Mouse (Mus musculus) sigmoid colon, adult 10 weeks (tissue): ENCODE results near the gene Olfr1057. TPM values are rescaled to one million over a fixed set of nuclear protein-coding genes. Genes with fewer than 3 reads are reported as not detected.

Experiments used
- polyA plus RNA-seq: library from polyadenylated mRNA; stranded (reverse); fragments of 350-450 nt; fragmentation: Illumina TruSeq; extraction: RNeasy Lipid Tissue Mini Kit (QIAGEN cat#74804); gene quantifications from one replicate; pipeline ENCODE4 v1.2.3, GENCODE M21; 2014; ENCODE audit warnings: low read depth, low replicate concordance

Olfr1057 gene
- not detected for polyA plus RNA-seq

GRCm38 (mm10) chr2:86378293-86378692 is at the start of gene Olfr1057:
TSS of gene Olfr1057 (minus strand) at chr2:86378393.

DNA sequence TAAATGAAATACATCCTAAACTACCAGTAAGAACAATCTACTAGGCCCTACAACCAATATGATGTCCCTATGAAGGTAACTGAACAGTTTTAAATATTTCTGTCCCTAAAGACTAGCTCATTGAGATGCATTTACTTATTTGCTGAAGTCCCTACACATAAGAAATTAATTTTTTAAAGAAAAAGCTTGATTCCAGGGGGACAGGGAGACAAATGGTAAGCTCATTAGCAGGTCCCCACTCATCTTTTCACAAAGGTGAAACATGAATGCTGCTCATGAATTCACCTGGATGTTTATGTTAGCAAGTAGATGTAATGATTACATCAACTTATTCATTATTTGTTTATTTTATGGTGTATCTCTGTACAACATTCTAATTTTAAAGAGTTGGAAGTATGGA is 48.5 kb upstream of the Olfr1057 start, which contains the start of gene Olfr1062:
Gene Olfr1062 (minus strand): TSS at position 101 of the 400 bp plus-strand sequence.

GRCm38 (mm10) chr2:86413950-86414349 is 35.8 kb upstream of the Olfr1057 start, which contains the start of gene Olfr1061:
TSS of gene Olfr1061 (minus strand) at chr2:86414050.

GRCm38 (mm10) chr2:86388461-86388860 is 10.3 kb upstream of the Olfr1057 start, which contains the start of gene Olfr1058:
TSS of gene Olfr1058 (minus strand) at chr2:86388561.

GRCm38 (mm10) chr2:86362369-86362768 is 15.8 kb downstream of the Olfr1057 start, which contains the start of gene Olfr1056:
TSS of gene Olfr1056 (minus strand) at chr2:86362469.

GRCm38 (mm10) chr2:86350184-86350583 is 28.0 kb downstream of the Olfr1057 start, which contains the start of gene Olfr1055:
TSS of gene Olfr1055 (minus strand) at chr2:86350284.

DNA sequence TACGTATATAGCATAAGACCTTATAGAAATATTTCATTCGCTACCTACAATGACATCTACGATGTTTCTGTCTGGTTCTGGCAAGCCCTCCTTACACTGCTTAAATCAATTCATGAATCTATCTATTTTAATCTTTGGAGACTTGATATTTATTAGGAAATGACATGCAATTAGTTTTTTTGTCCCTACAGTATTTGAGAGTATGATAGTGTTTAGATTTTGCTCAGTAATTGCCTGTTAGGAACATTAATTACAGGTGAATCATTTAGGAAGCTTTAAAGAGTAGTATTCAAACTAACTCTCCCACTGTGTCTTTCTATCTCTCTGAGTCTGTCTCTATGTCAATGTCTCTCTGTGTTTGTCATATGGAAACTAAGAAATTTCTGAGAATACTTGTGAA is 42.9 kb downstream of the Olfr1057 start, which contains the start of gene Olfr1054:
Gene Olfr1054 (minus strand): TSS at position 101 of the 400 bp plus-strand sequence.

Other genes with a start within 250 kb of the Olfr1057 start
- not detected for gene Olfr1039, start 242.5 kb downstream of the Olfr1057 start, polyA plus RNA-seq
- gene Olfr1040, start 231.7 kb downstream of the Olfr1057 start, polyA plus RNA-seq = not detected
- not detected for gene Olfr1042, start 216.6 kb downstream of the Olfr1057 start, polyA plus RNA-seq
- gene Olfr1043, start 210.9 kb downstream of the Olfr1057 start, polyA plus RNA-seq = not detected
- gene Olfr1044, start 200.6 kb downstream of the Olfr1057 start, polyA plus RNA-seq = not detected
- not detected for gene Olfr52, start 192.7 kb downstream of the Olfr1057 start, polyA plus RNA-seq
- gene Olfr1045, start 175.4 kb downstream of the Olfr1057 start, polyA plus RNA-seq = not detected
- gene Olfr1046, start 159.1 kb downstream of the Olfr1057 start, polyA plus RNA-seq = not detected
- not detected for gene Olfr1047, start 147.0 kb downstream of the Olfr1057 start, polyA plus RNA-seq
- gene Olfr1048, start 138.1 kb downstream of the Olfr1057 start, polyA plus RNA-seq = not detected
- not detected for gene Olfr1049, start 120.1 kb downstream of the Olfr1057 start, polyA plus RNA-seq
- gene Olfr1051, start 99.3 kb downstream of the Olfr1057 start, polyA plus RNA-seq = not detected
- gene Olfr1052, start 85.9 kb downstream of the Olfr1057 start, polyA plus RNA-seq = not detected
- not detected for gene Olfr1053, start 63.1 kb downstream of the Olfr1057 start, polyA plus RNA-seq
- not detected for gene Olfr1054, start 43.0 kb downstream of the Olfr1057 start, polyA plus RNA-seq
- not detected for gene Olfr1055, start 28.1 kb downstream of the Olfr1057 start, polyA plus RNA-seq
- not detected for gene Olfr1056, start 15.9 kb downstream of the Olfr1057 start, polyA plus RNA-seq
- gene Olfr1058, start 10.2 kb upstream of the Olfr1057 start, polyA plus RNA-seq = not detected
- not detected for gene Olfr1061, start 35.7 kb upstream of the Olfr1057 start, polyA plus RNA-seq
- not detected for gene Olfr1062, start 48.4 kb upstream of the Olfr1057 start, polyA plus RNA-seq
- not detected for gene Olfr1065, start 72.2 kb upstream of the Olfr1057 start, polyA plus RNA-seq
- not detected for gene Olfr1066, start 77.9 kb upstream of the Olfr1057 start, polyA plus RNA-seq
- not detected for gene Olfr228, start 109.0 kb upstream of the Olfr1057 start, polyA plus RNA-seq
- not detected for gene Olfr1076, start 130.1 kb upstream of the Olfr1057 start, polyA plus RNA-seq
- not detected for gene Olfr1079, start 164.1 kb upstream of the Olfr1057 start, polyA plus RNA-seq
- not detected for gene Olfr1080, start 179.8 kb upstream of the Olfr1057 start, polyA plus RNA-seq
- gene Olfr1082, start 220.6 kb upstream of the Olfr1057 start, polyA plus RNA-seq = not detected